Mouse (Mus musculus): ENCODE results near the gene Pip5k1b. TPM values are rescaled to one million over a fixed set of nuclear protein-coding genes. Genes with fewer than 3 reads are reported as not detected.

Gene Pip5k1b
- total RNA-seq, 2 experiments from 2014 or later = 28.9 to 29.9 TPM

- no peak overlapping the region for H3K27ac ChIP-seq
- no peak for DNase-seq (ENCODE audit: extremely low spot score in 1 of 2, low spot score in 2 of 2)
- no peak for TF ChIP-seq CTCF (IDR thresholded peaks at IDR 0.05)
- intact Hi-C loops (cut with DNase I) = no loop called here
- H3K4me3 ChIP-seq = no peak overlapping the region
These were observed 237.5 kb downstream of the Pip5k1b start for GRCm38 (mm10) chr19:24318172-24318571.

DNA sequence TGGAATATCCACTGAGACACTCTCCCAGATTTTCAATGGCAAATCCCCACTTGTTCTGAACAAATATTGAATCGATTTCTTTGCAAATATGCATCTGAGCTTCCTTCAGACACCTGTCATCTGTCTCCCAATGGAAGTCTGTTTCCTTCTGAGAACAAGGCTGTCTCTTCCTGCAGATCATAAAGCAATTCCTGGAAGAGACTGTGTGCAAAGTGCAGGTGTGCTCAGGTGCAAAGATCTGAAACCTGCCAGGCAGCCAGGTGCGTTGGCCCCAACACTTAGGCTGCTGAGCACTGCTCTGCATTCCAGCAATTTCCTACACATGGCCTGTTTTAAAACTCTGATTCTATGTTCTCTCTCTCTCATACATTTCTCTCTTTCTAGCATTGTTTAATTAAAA lies 237.9 kb downstream of the Pip5k1b start:
- no peak overlapping the region for H3K4me3 ChIP-seq
- TF ChIP-seq CTCF (IDR thresholded peaks at IDR 0.05) = no peak
- intact Hi-C loops (cut with DNase I) = no loop called here
- H3K27ac ChIP-seq = no peak overlapping the region
- DNase-seq (ENCODE audit: extremely low spot score in 1 of 2, low spot score in 2 of 2) = no peak

DNA sequence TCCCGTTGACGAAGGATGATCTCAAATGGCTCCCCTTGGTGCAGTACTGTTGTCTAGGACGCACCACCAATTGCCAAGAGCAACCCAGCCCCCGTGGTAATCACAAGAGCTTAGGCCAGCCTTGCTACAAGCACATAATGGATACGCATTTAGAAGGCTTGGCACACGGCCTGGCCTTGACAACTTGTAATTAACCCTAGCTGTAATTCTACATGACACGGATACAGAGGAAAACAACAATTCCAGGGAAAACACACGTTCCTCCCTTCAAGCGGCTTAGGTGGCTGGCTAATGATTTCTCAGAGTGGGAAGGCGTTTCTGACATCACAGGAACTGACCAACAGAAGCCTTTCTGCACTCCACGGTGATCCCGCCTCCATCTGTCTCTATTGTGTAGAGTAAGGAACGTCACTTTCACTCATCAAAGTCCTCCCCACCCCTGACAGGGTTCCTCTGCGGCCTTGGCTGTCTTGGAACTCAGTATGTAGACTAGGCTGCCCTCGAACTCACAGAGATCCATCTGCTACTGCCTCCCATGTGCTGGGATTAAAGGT lies 238.6 kb downstream of the Pip5k1b start:
- no peak overlapping the region for H3K4me3 ChIP-seq
- intact Hi-C loops (cut with DNase I) = no loop called here
- no peak for TF ChIP-seq CTCF (IDR thresholded peaks at IDR 0.05)
- H3K27ac ChIP-seq = no peak overlapping the region
- no peak for DNase-seq (ENCODE audit: extremely low spot score in 1 of 2, low spot score in 2 of 2)

GRCm38 (mm10) chr19:24316060-24316725 lies 239.5 kb downstream of the Pip5k1b start:
- Histone ChIP-seq H3K4me3 (no peak overlapping the region), H3K27ac (no peak overlapping the region)
- intact Hi-C loops (cut with DNase I) = no loop called here
- TF ChIP-seq CTCF (IDR thresholded peaks at IDR 0.05) = no peak
- no peak for DNase-seq (ENCODE audit: extremely low spot score in 1 of 2, low spot score in 2 of 2)

- Histone ChIP-seq H3K27ac (no peak overlapping the region), H3K4me3 (no peak overlapping the region)
- TF ChIP-seq CTCF (IDR thresholded peaks at IDR 0.05) = no peak
- DNase-seq (ENCODE audit: extremely low spot score in 1 of 2, low spot score in 2 of 2) = no peak
- intact Hi-C loops (cut with DNase I) = no loop called here
These were observed 240.4 kb downstream of the Pip5k1b start for GRCm38 (mm10) chr19:24315234-24315633.

GRCm38 (mm10) chr19:24314676-24315075 lies 241.0 kb downstream of the Pip5k1b start:
- no peak overlapping the region for H3K27ac ChIP-seq
- no peak for TF ChIP-seq CTCF (IDR thresholded peaks at IDR 0.05)
- no peak for DNase-seq (ENCODE audit: extremely low spot score in 1 of 2, low spot score in 2 of 2)
- H3K4me3 ChIP-seq = no peak overlapping the region
- intact Hi-C loops (cut with DNase I) = no loop called here

DNA sequence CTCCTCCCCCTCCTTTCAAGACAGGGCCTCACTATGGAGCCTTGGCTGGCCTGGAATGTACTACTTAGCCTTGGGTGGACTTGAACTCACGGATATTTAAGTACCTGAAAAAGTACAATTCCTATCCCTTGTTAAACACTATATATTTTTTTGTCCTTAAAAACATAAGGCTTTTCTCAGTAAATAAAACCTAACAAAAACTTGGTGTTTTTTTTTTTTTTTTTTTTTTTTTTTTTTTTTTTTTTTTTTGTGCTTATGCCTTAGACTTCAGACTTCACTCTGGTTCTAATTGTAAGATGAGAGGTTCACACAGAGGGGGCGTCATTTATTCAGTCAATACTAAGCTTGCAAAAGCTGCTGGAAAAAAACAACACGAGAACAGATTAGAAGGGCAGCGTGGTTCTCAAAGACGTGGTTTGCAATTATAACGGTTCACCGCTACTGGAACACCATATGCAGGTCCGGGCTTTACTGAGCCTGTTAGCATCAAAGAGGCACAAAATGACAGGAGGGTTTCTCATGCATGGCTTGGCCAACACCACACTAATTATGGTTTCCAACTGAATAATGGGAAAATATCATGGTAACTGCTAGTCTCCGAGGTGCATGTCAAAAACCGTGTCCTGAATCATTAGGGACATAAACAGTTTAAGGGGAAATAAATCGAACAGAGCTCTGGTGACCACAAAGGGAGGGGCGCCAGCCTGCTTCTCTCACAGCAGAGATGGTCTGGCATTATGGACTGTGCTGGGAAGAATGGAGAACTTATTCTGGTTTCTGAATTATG lies 242.9 kb downstream of the Pip5k1b start:
- H3K27ac ChIP-seq = no peak overlapping the region

DNA sequence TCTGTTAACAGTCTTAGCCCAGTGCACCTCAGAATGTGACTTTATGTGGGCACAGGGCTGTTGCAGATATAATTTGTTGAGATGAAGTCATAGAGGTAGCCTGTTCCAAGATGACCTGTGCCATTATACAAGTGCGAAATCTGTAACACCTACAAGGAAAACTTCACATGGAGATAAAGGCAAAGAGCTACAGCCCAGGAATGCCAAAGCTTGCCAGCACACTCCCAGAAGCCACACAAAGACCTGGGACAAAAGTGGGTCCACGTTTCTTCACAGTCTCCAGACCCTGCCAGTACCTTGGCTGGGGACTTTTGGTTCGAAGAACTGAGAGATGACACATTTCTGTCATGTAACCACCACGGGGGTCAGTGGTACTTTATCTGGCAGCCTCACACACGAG lies 243.6 kb downstream of the Pip5k1b start:
- Histone ChIP-seq H3K27ac (no peak overlapping the region), H3K4me3 (no peak overlapping the region)
- intact Hi-C loops (cut with DNase I) = no loop called here
- no peak for DNase-seq (ENCODE audit: extremely low spot score in 1 of 2, low spot score in 2 of 2)
- TF ChIP-seq CTCF (IDR thresholded peaks at IDR 0.05) = no peak

More for the DNA sequence above, 242.9 kb downstream of the Pip5k1b start:
- intact Hi-C loops (cut with DNase I) = no loop called here
- no peak overlapping the region for H3K4me3 ChIP-seq
- DNase-seq (ENCODE audit: extremely low spot score in 1 of 2, low spot score in 2 of 2) = no peak
- TF ChIP-seq CTCF (IDR thresholded peaks at IDR 0.05) = no peak

GRCm38 (mm10) chr19:24308305-24308705 lies 247.4 kb downstream of the Pip5k1b start:
- no peak for TF ChIP-seq CTCF (IDR thresholded peaks at IDR 0.05)
- intact Hi-C loops (cut with DNase I) = no loop called here
- no peak overlapping the region for H3K4me3 ChIP-seq
- peak; percentile 26 to 44 for DNase-seq (ENCODE audit: extremely low spot score in 1 of 2, low spot score in 2 of 2)
- peak overlapping the region; percentile 70 for H3K27ac ChIP-seq

- Histone ChIP-seq H3K4me3 (no peak overlapping the region), H3K27ac (peak overlapping the region; percentile 70)
- no peak for DNase-seq (ENCODE audit: extremely low spot score in 1 of 2, low spot score in 2 of 2)
- no peak for TF ChIP-seq CTCF (IDR thresholded peaks at IDR 0.05)
- intact Hi-C loops (cut with DNase I) = no loop called here
These were observed 248.1 kb downstream of the Pip5k1b start for GRCm38 (mm10) chr19:24307271-24308221.

DNA sequence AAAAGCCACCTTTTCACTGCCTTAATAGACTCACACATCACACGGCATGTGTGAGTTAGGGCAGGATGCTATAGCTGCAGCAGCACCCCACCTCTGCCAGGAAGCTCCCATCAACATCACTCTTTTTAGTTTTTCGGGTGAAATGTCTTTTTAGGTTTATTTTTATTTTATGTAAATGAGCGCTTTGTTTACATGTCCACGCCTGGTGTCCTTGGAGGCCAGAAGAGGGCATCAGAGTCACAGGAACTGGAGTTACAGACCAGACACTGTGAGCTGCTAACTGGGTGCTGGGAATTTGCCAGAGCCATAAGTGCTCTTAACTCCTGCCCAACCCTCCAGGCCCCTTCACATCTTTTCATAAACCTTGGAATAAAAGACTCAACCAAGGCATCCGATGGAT lies 249.3 kb downstream of the Pip5k1b start:
- no peak overlapping the region for H3K27ac ChIP-seq
- intact Hi-C loops (cut with DNase I) = no loop called here

More for the DNA sequence above, 249.3 kb downstream of the Pip5k1b start:
- no peak overlapping the region for H3K4me3 ChIP-seq
- no peak for DNase-seq (ENCODE audit: extremely low spot score in 1 of 2, low spot score in 2 of 2)
- no peak for TF ChIP-seq CTCF (IDR thresholded peaks at IDR 0.05)
